Mouse (Mus musculus): ENCODE results near the gene Il1rl2. TPM values are rescaled to one million over a fixed set of nuclear protein-coding genes. Genes with fewer than 3 reads are reported as not detected.

Il1rl2 gene
- polyA plus RNA-seq, 1 experiment from 2014 or later, result 2.6 TPM

GRCm38 (mm10) chr1:40358771-40359181 is 34.4 kb downstream of the Il1rl2 start:
- Histone ChIP-seq H3K36me3 (ENCODE audit: control insufficient read depth, insufficient read depth, low read length) (no peaks in the 10 kb centered on the region), H3K9ac (ENCODE audit: low read length) (no peak overlapping the region), H3K27me3 (ENCODE audit: control insufficient read depth, insufficient read depth, low read length) (no peaks in the 10 kb centered on the region), H3K4me1 (ENCODE audit: control insufficient read depth in 2 of 2, insufficient read depth in 2 of 2, low read length in 2 of 2) (peaks cover 13 to 17% of the 10 kb centered on the region in 2 experiments), H3K9me3 (ENCODE audit: control insufficient read depth, low read length) (no peaks in the 10 kb centered on the region), H3K4me3 (ENCODE audit: control insufficient read depth in 1 of 2, insufficient read depth in 1 of 2, low read depth in 1 of 2, low read length in 2 of 2) (no peak overlapping the region), H3K27ac (replicated peaks in 1 of 2; ENCODE audit: control insufficient read depth in 1 of 2, insufficient read depth in 1 of 2, low read depth in 2 of 2, low read length in 2 of 2) (no peak overlapping the region), H3K4me2 (ENCODE audit: low read length) (no peak overlapping the region)
- peak; percentile 44; the same call in 1 of the 2 replicates for ATAC-seq (ENCODE audit: insufficient number of reproducible peaks, insufficient read depth, low FRiP score, low read depth)
- WGBS, result 17% methylated on average over 4 of the region's 4 CpGs

GRCm38 (mm10) chr1:40359731-40360130 is 35.3 kb downstream of the Il1rl2 start:
- ATAC-seq (ENCODE audit: insufficient number of reproducible peaks, insufficient read depth, low FRiP score, low read depth), result no peak
- Histone ChIP-seq H3K27ac (replicated peaks in 1 of 2; ENCODE audit: control insufficient read depth in 1 of 2, insufficient read depth in 1 of 2, low read depth in 2 of 2, low read length in 2 of 2) (no peak overlapping the region), H3K4me2 (ENCODE audit: low read length) (no peak overlapping the region), H3K27me3 (ENCODE audit: control insufficient read depth, insufficient read depth, low read length) (no peaks in the 10 kb centered on the region), H3K36me3 (ENCODE audit: control insufficient read depth, insufficient read depth, low read length) (no peaks in the 10 kb centered on the region), H3K9ac (ENCODE audit: low read length) (no peak overlapping the region), H3K9me3 (ENCODE audit: control insufficient read depth, low read length) (no peaks in the 10 kb centered on the region), H3K4me3 (ENCODE audit: control insufficient read depth in 1 of 2, insufficient read depth in 1 of 2, low read depth in 1 of 2, low read length in 2 of 2) (no peak overlapping the region), H3K4me1 (ENCODE audit: control insufficient read depth in 2 of 2, insufficient read depth in 2 of 2, low read length in 2 of 2) (peaks cover 13 to 17% of the 10 kb centered on the region in 2 experiments)
- WGBS, result 52% methylated on average over 2 of the region's 2 CpGs

GRCm38 (mm10) chr1:40360969-40361368 is 36.6 kb downstream of the Il1rl2 start:
- WGBS, result 46% methylated on average over 7 of the region's 7 CpGs
- Histone ChIP-seq H3K4me2 (ENCODE audit: low read length) (no peak overlapping the region), H3K9me3 (ENCODE audit: control insufficient read depth, low read length) (no peaks in the 10 kb centered on the region), H3K36me3 (ENCODE audit: control insufficient read depth, insufficient read depth, low read length) (no peaks in the 10 kb centered on the region), H3K4me3 (ENCODE audit: control insufficient read depth in 1 of 2, insufficient read depth in 1 of 2, low read depth in 1 of 2, low read length in 2 of 2) (no peak overlapping the region), H3K27ac (replicated peaks in 1 of 2; ENCODE audit: control insufficient read depth in 1 of 2, insufficient read depth in 1 of 2, low read depth in 2 of 2, low read length in 2 of 2) (no peak overlapping the region), H3K9ac (ENCODE audit: low read length) (no peak overlapping the region), H3K27me3 (ENCODE audit: control insufficient read depth, insufficient read depth, low read length) (no peaks in the 10 kb centered on the region), H3K4me1 (ENCODE audit: control insufficient read depth in 2 of 2, insufficient read depth in 2 of 2, low read length in 2 of 2) (peaks cover 11 to 15% of the 10 kb centered on the region in 2 experiments)
- ATAC-seq (ENCODE audit: insufficient number of reproducible peaks, insufficient read depth, low FRiP score, low read depth), result no peak

- no peak overlapping the region for H3K27ac ChIP-seq (replicated peaks in 1 of 2; ENCODE audit: control insufficient read depth in 1 of 2, insufficient read depth in 1 of 2, low read depth in 2 of 2, low read length in 2 of 2)
- no peak overlapping the region for H3K4me2 ChIP-seq (ENCODE audit: low read length)
- no peak overlapping the region for H3K9ac ChIP-seq (ENCODE audit: low read length)
- H3K27me3 ChIP-seq (ENCODE audit: control insufficient read depth, insufficient read depth, low read length), result no peaks in the 10 kb centered on the region
- no peak overlapping the region for H3K4me3 ChIP-seq (ENCODE audit: control insufficient read depth in 1 of 2, insufficient read depth in 1 of 2, low read depth in 1 of 2, low read length in 2 of 2)
- no peaks in the 10 kb centered on the region for H3K36me3 ChIP-seq (ENCODE audit: control insufficient read depth, insufficient read depth, low read length)
- H3K4me1 ChIP-seq (ENCODE audit: control insufficient read depth in 2 of 2, insufficient read depth in 2 of 2, low read length in 2 of 2), result peaks cover 6 to 12% of the 10 kb centered on the region in 2 experiments
- no peaks in the 10 kb centered on the region for H3K9me3 ChIP-seq (ENCODE audit: control insufficient read depth, low read length)
- no peak for ATAC-seq (ENCODE audit: insufficient number of reproducible peaks, insufficient read depth, low FRiP score, low read depth)
- 47% methylated on average over 1 of the region's 1 CpGs for WGBS
These were observed 37.2 kb downstream of the Il1rl2 start for GRCm38 (mm10) chr1:40361596-40361995.

GRCm38 (mm10) chr1:40362784-40363183 is 38.4 kb downstream of the Il1rl2 start:
- Histone ChIP-seq H3K4me2 (ENCODE audit: low read length) (no peak overlapping the region), H3K4me3 (ENCODE audit: control insufficient read depth in 1 of 2, insufficient read depth in 1 of 2, low read depth in 1 of 2, low read length in 2 of 2) (no peak overlapping the region), H3K36me3 (ENCODE audit: control insufficient read depth, insufficient read depth, low read length) (no peaks in the 10 kb centered on the region), H3K4me1 (ENCODE audit: control insufficient read depth in 2 of 2, insufficient read depth in 2 of 2, low read length in 2 of 2) (peaks cover 6 to 12% of the 10 kb centered on the region in 2 experiments), H3K27me3 (ENCODE audit: control insufficient read depth, insufficient read depth, low read length) (no peaks in the 10 kb centered on the region), H3K9ac (ENCODE audit: low read length) (no peak overlapping the region), H3K9me3 (ENCODE audit: control insufficient read depth, low read length) (no peaks in the 10 kb centered on the region), H3K27ac (replicated peaks in 1 of 2; ENCODE audit: control insufficient read depth in 1 of 2, insufficient read depth in 1 of 2, low read depth in 2 of 2, low read length in 2 of 2) (no peak overlapping the region)
- 52% methylated on average over 11 of the region's 11 CpGs for WGBS
- no peak for ATAC-seq (ENCODE audit: insufficient number of reproducible peaks, insufficient read depth, low FRiP score, low read depth)

GRCm38 (mm10) chr1:40372951-40373350 is 48.5 kb downstream of the Il1rl2 start:
- Histone ChIP-seq H3K4me1 (ENCODE audit: control insufficient read depth in 2 of 2, insufficient read depth in 2 of 2, low read length in 2 of 2) (no peaks in the 10 kb centered on the region), H3K4me2 (ENCODE audit: low read length) (no peak overlapping the region), H3K36me3 (ENCODE audit: control insufficient read depth, insufficient read depth, low read length) (no peaks in the 10 kb centered on the region), H3K9me3 (ENCODE audit: control insufficient read depth, low read length) (no peaks in the 10 kb centered on the region), H3K9ac (ENCODE audit: low read length) (no peak overlapping the region), H3K27me3 (ENCODE audit: control insufficient read depth, insufficient read depth, low read length) (no peaks in the 10 kb centered on the region), H3K27ac (replicated peaks in 1 of 2; ENCODE audit: control insufficient read depth in 1 of 2, insufficient read depth in 1 of 2, low read depth in 2 of 2, low read length in 2 of 2) (no peak overlapping the region), H3K4me3 (ENCODE audit: control insufficient read depth in 1 of 2, insufficient read depth in 1 of 2, low read depth in 1 of 2, low read length in 2 of 2) (no peak overlapping the region)
- ATAC-seq (ENCODE audit: insufficient number of reproducible peaks, insufficient read depth, low FRiP score, low read depth), result no peak
- 76% methylated on average over 3 of the region's 3 CpGs for WGBS

GRCm38 (mm10) chr1:40375148-40375547 is 50.7 kb downstream of the Il1rl2 start:
- H3K4me2 ChIP-seq (ENCODE audit: low read length), result no peak overlapping the region
- ATAC-seq (ENCODE audit: insufficient number of reproducible peaks, insufficient read depth, low FRiP score, low read depth), result no peak
- no peaks in the 10 kb centered on the region for H3K4me1 ChIP-seq (ENCODE audit: control insufficient read depth in 2 of 2, insufficient read depth in 2 of 2, low read length in 2 of 2)
- H3K9ac ChIP-seq (ENCODE audit: low read length), result no peak overlapping the region
- no peak overlapping the region for H3K27ac ChIP-seq (replicated peaks in 1 of 2; ENCODE audit: control insufficient read depth in 1 of 2, insufficient read depth in 1 of 2, low read depth in 2 of 2, low read length in 2 of 2)
- no peaks in the 10 kb centered on the region for H3K27me3 ChIP-seq (ENCODE audit: control insufficient read depth, insufficient read depth, low read length)
- H3K36me3 ChIP-seq (ENCODE audit: control insufficient read depth, insufficient read depth, low read length), result no peaks in the 10 kb centered on the region
- H3K9me3 ChIP-seq (ENCODE audit: control insufficient read depth, low read length), result no peaks in the 10 kb centered on the region
- no peak overlapping the region for H3K4me3 ChIP-seq (ENCODE audit: control insufficient read depth in 1 of 2, insufficient read depth in 1 of 2, low read depth in 1 of 2, low read length in 2 of 2)
- 74% methylated on average over 4 of the region's 4 CpGs for WGBS

- no peak for ATAC-seq (ENCODE audit: insufficient number of reproducible peaks, insufficient read depth, low FRiP score, low read depth)
- 58% methylated on average over 7 of the region's 7 CpGs for WGBS
- no peak overlapping the region for H3K9ac ChIP-seq (ENCODE audit: low read length)
- H3K4me2 ChIP-seq (ENCODE audit: low read length), result no peak overlapping the region
- H3K9me3 ChIP-seq (ENCODE audit: control insufficient read depth, low read length), result no peaks in the 10 kb centered on the region
- H3K27me3 ChIP-seq (ENCODE audit: control insufficient read depth, insufficient read depth, low read length), result no peaks in the 10 kb centered on the region
- H3K4me3 ChIP-seq (ENCODE audit: control insufficient read depth in 1 of 2, insufficient read depth in 1 of 2, low read depth in 1 of 2, low read length in 2 of 2), result no peak overlapping the region
- no peaks in the 10 kb centered on the region for H3K4me1 ChIP-seq (ENCODE audit: control insufficient read depth in 2 of 2, insufficient read depth in 2 of 2, low read length in 2 of 2)
- no peaks in the 10 kb centered on the region for H3K36me3 ChIP-seq (ENCODE audit: control insufficient read depth, insufficient read depth, low read length)
- H3K27ac ChIP-seq (replicated peaks in 1 of 2; ENCODE audit: control insufficient read depth in 1 of 2, insufficient read depth in 1 of 2, low read depth in 2 of 2, low read length in 2 of 2), result no peak overlapping the region
These were observed 52.3 kb downstream of the Il1rl2 start for GRCm38 (mm10) chr1:40376745-40377144.
